Mouse (Mus musculus) midbrain, embryonic 11.5 days (tissue): Measurements from ENCODE around the gene Adrm1. TPM values are rescaled to one million over a fixed set of nuclear protein-coding genes. Genes with fewer than 3 reads are reported as not detected.
A peak's percentile ranks its signal among the peaks of the same experiment; 100 is the strongest.

Experiments used
- ATAC-seq: fragments of 200-750 bp; cut with Nextera tagmentation; 2 replicates; pipeline ENCODE4 v1.8.0; 2017; ENCODE audit warnings: moderate TSS enrichment, moderate library complexity; ENCODE audit not compliant: low FRiP score
- DNase-seq: peaks from one replicate; pipeline ENCODE4 v3.0.0; 2015; ENCODE audit warnings: low spot score; ENCODE audit errors: missing footprints
- H3K27ac ChIP-seq: fragments of 300-500 bp; sonication (generic); 2 replicates; pipeline ENCODE4 v1.5.1; 2014; ENCODE audit warnings: low read depth, low read length
- H3K27me3 ChIP-seq: fragments of 300-500 bp; sonication (generic); 2 replicates; pipeline ENCODE4 v1.6.1; 2014; ENCODE audit warnings: mild to moderate bottlenecking, low read length, moderate library complexity, mixed read lengths; ENCODE audit not compliant: control insufficient read depth, insufficient read depth
- H3K36me3 ChIP-seq: fragments of 300-500 bp; sonication (generic); 2 replicates; pipeline ENCODE4 v1.6.1; 2014; ENCODE audit warnings: mild to moderate bottlenecking, low read length, moderate library complexity, mixed read lengths; ENCODE audit not compliant: control insufficient read depth, insufficient read depth
- H3K4me1 ChIP-seq: fragments of 300-500 bp; sonication (generic); 2 replicates; pipeline ENCODE4 v1.6.1; 2014; ENCODE audit warnings: low read length; ENCODE audit not compliant: control insufficient read depth, insufficient read depth
- H3K4me2 ChIP-seq: fragments of 300-500 bp; sonication (generic); 2 replicates; pipeline ENCODE4 v1.6.1; 2014; ENCODE audit warnings: mild to moderate bottlenecking, moderate library complexity
- H3K4me3 ChIP-seq: fragments of 300-500 bp; sonication (generic); 2 replicates; pipeline ENCODE4 v1.5.1; 2014; ENCODE audit warnings: low read depth, low read length
- H3K9ac ChIP-seq: fragments of 300-500 bp; sonication (generic); 2 replicates; pipeline ENCODE4 v1.6.1; 2014; ENCODE audit warnings: low read length
- H3K9me3 ChIP-seq: fragments of 300-500 bp; sonication (generic); 2 replicates; pipeline ENCODE4 v1.6.1; 2016; ENCODE audit warnings: low read length; ENCODE audit not compliant: control insufficient read depth
- WGBS: fragments of 180-500 bp; shearing (Covaris S2); extraction: QIAGEN DNeasy Blood & Tissue Kit; methylation state at CpG from one replicate; pipeline ENCODE4 v1.1.7; 2014; 5-methylcytosine and 5-hydroxymethylcytosine counted together
- polyA plus RNA-seq: library from polyadenylated mRNA; unstranded; fragments of >200 nt; fragmentation: Nextera tagmentation; extraction: Ambion mirVana; gene quantifications from 2 replicates; pipeline ENCODE4 v1.2.1, GENCODE M21; 2014

Gene Adrm1
- polyA plus RNA-seq, 1 experiment from 2014 or later = 170 TPM

- no peak overlapping the region for H3K4me2 ChIP-seq
- no peaks in the 10 kb centered on the region for H3K36me3 ChIP-seq
- no peak overlapping the region for H3K4me3 ChIP-seq
- no peak overlapping the region for H3K9ac ChIP-seq
- H3K9me3 ChIP-seq = no peaks in the 10 kb centered on the region; the same call in 1 of the 2 replicates
- ATAC-seq (no peak), DNase-seq (peak; percentile 87)
- H3K27ac ChIP-seq = no peak overlapping the region
- H3K27me3 ChIP-seq = no peaks in the 10 kb centered on the region
- H3K4me1 ChIP-seq = no peaks in the 10 kb centered on the region
- WGBS = 70% methylated on average over 7 of the region's 7 CpGs
These were observed 36.6 kb downstream of the Adrm1 start for GRCm38 (mm10) chr2:180207840-180208239.

- no peak overlapping the region for H3K4me3 ChIP-seq
- no peak overlapping the region for H3K27ac ChIP-seq
- no peak overlapping the region for H3K4me2 ChIP-seq
- no peaks in the 10 kb centered on the region for H3K4me1 ChIP-seq
- no peaks in the 10 kb centered on the region for H3K27me3 ChIP-seq
- no peaks in the 10 kb centered on the region; the same call in 1 of the 2 replicates for H3K9me3 ChIP-seq
- no peak overlapping the region for H3K9ac ChIP-seq
- 68% methylated on average over 1 of the region's 1 CpGs for WGBS
- ATAC-seq (no peak), DNase-seq (no peak)
- H3K36me3 ChIP-seq = no peaks in the 10 kb centered on the region
These were observed 37.7 kb downstream of the Adrm1 start for GRCm38 (mm10) chr2:180208976-180209375.

- H3K4me1 ChIP-seq = no peaks in the 10 kb centered on the region
- H3K9ac ChIP-seq = no peak overlapping the region
- no peaks in the 10 kb centered on the region for H3K27me3 ChIP-seq
- H3K4me3 ChIP-seq = no peak overlapping the region
- H3K36me3 ChIP-seq = no peaks in the 10 kb centered on the region
- H3K4me2 ChIP-seq = no peak overlapping the region
- no peak overlapping the region for H3K27ac ChIP-seq
- H3K9me3 ChIP-seq = no peaks in the 10 kb centered on the region; the same call in 1 of the 2 replicates
- no peak for ATAC-seq
- 90% methylated on average over 3 of the region's 3 CpGs for WGBS
- DNase-seq = no peak
These were observed 41.0 kb downstream of the Adrm1 start for GRCm38 (mm10) chr2:180212255-180212654.

- DNase-seq = no peak
- Histone ChIP-seq H3K4me1 (no peaks in the 10 kb centered on the region), H3K9me3 (no peaks in the 10 kb centered on the region; the same call in 1 of the 2 replicates), H3K9ac (no peak overlapping the region), H3K27me3 (no peaks in the 10 kb centered on the region), H3K4me3 (no peak overlapping the region), H3K4me2 (no peak overlapping the region), H3K27ac (no peak overlapping the region), H3K36me3 (no peaks in the 10 kb centered on the region)
- no peak for ATAC-seq
- WGBS = 83% methylated on average over 4 of the region's 4 CpGs
These were observed 43.2 kb downstream of the Adrm1 start for GRCm38 (mm10) chr2:180214352-180214978.

GRCm38 (mm10) chr2:180215011-180215461 lies 43.8 kb downstream of the Adrm1 start:
- H3K4me2 ChIP-seq = no peak overlapping the region

GRCm38 (mm10) chr2:180215951-180216350 lies 44.7 kb downstream of the Adrm1 start:
- Histone ChIP-seq H3K27ac (no peak overlapping the region), H3K36me3 (no peaks in the 10 kb centered on the region), H3K4me1 (no peaks in the 10 kb centered on the region), H3K9me3 (no peaks in the 10 kb centered on the region; the same call in 1 of the 2 replicates), H3K27me3 (no peaks in the 10 kb centered on the region), H3K9ac (no peak overlapping the region), H3K4me2 (no peak overlapping the region), H3K4me3 (no peak overlapping the region)
- DNase-seq (no peak), ATAC-seq (no peak)
- WGBS = 74% methylated on average over 6 of the region's 6 CpGs

More at GRCm38 (mm10) chr2:180215011-180215461, 43.8 kb downstream of the Adrm1 start:
- Histone ChIP-seq H3K9me3 (no peaks in the 10 kb centered on the region; the same call in 1 of the 2 replicates), H3K9ac (no peak overlapping the region), H3K4me3 (no peak overlapping the region), H3K27ac (no peak overlapping the region), H3K36me3 (no peaks in the 10 kb centered on the region), H3K4me1 (no peaks in the 10 kb centered on the region), H3K27me3 (no peaks in the 10 kb centered on the region)
- no peak for DNase-seq
- 79% methylated on average over 8 of the region's 8 CpGs for WGBS
- no peak for ATAC-seq

- H3K4me3 ChIP-seq = no peak overlapping the region
- H3K4me1 ChIP-seq = no peaks in the 10 kb centered on the region
- ATAC-seq = no peak
- DNase-seq = no peak
- no peaks in the 10 kb centered on the region for H3K27me3 ChIP-seq
- no peak overlapping the region for H3K27ac ChIP-seq
- no peaks in the 10 kb centered on the region for H3K36me3 ChIP-seq
- 59% methylated on average over 5 of the region's 5 CpGs for WGBS
- no peak overlapping the region for H3K4me2 ChIP-seq
- H3K9ac ChIP-seq = no peak overlapping the region
- no peaks in the 10 kb centered on the region; the same call in 1 of the 2 replicates for H3K9me3 ChIP-seq
These were observed 45.6 kb downstream of the Adrm1 start for GRCm38 (mm10) chr2:180216921-180217320.

GRCm38 (mm10) chr2:180217587-180217986 lies 46.3 kb downstream of the Adrm1 start:
- no peak overlapping the region for H3K27ac ChIP-seq
- DNase-seq (no peak), ATAC-seq (no peak)
- H3K9me3 ChIP-seq = no peaks in the 10 kb centered on the region
- no peak overlapping the region for H3K4me3 ChIP-seq
- H3K4me2 ChIP-seq = no peak overlapping the region
- 90% methylated on average over 8 of the region's 8 CpGs for WGBS
- no peaks in the 10 kb centered on the region for H3K36me3 ChIP-seq
- no peaks in the 10 kb centered on the region for H3K27me3 ChIP-seq
- H3K4me1 ChIP-seq = no peaks in the 10 kb centered on the region
- H3K9ac ChIP-seq = no peak overlapping the region

- Histone ChIP-seq H3K4me3 (no peak overlapping the region), H3K9ac (no peak overlapping the region), H3K27ac (no peak overlapping the region), H3K36me3 (no peaks in the 10 kb centered on the region), H3K27me3 (no peaks in the 10 kb centered on the region; the same call in 1 of the 2 replicates), H3K4me2 (no peak overlapping the region), H3K9me3 (no peaks in the 10 kb centered on the region), H3K4me1 (no peaks in the 10 kb centered on the region)
- WGBS = 80% methylated on average over 3 of the region's 3 CpGs
- DNase-seq (no peak), ATAC-seq (no peak)
These were observed 47.0 kb downstream of the Adrm1 start for GRCm38 (mm10) chr2:180218241-180218640.
